Mouse (Mus musculus) G1E (cell line): Measurements from ENCODE around the gene Zfp92.

Experiments used
- CTCF ChIP-seq: IDR thresholded peaks from 2 replicates; pipeline ENCODE4 v1.5.1; 2012; ENCODE audit warnings: low read depth, low read length, inconsistent platforms, mixed read lengths
- TAL1 ChIP-seq: conservative IDR thresholded peaks from 2 replicates; pipeline ENCODE4 v1.6.1; 2012; ENCODE audit warnings: low read depth, low read length, inconsistent platforms, mixed read lengths

DNA sequence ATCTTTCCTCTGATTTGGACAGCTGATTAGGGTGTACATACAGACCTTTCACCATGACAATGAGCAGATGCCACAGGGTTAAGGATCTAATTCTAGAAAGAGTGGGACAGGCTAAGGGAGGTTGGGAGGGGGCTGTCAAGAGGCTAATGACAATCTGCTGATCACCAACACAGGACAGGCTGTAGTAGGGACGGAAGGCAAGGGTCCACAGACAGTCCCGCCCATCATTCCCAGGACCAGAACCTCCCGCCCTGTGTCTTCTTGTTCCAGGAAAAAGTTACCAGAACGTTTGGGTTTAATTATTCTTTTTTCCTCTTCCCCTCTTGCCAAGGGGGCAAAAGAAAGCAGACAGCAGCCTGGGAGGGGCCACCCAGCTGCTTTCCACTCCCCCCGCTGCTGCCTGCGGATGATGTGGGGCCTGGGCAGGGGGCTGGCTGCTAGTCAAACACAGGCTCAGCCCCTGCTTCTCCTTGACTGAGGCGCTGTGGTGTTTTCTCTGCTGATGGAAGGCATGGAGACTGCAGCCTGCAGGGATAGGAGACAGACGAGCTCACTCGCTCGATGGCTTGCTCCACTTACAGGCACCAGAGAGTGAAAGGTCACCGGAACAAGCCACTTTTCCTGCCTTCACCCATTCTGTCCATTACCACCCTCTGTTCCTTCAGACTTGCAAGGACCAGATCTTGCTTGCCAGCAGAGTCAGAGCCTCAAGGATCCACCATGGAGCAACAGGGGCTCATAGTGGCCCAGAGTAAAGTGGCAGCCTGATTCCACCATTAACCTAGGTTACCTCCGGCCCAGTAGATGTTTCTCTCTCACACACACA is 63.7 kb downstream of the Zfp92 start:
- TF ChIP-seq CTCF = no peak
- no peak for TF ChIP-seq TAL1
